Mouse (Mus musculus) C2C12 (cell line): ENCODE data around the gene Mylk3.

ENCODE experiments used
- CEBPB ChIP-seq: IDR thresholded peaks from one replicate; pipeline ENCODE4 v1.6.1; 2011; ENCODE audit warnings: low read depth, mild to moderate bottlenecking, control low read depth, moderate library complexity
- CTCF ChIP-seq: IDR thresholded peaks from one replicate; pipeline ENCODE4 v1.5.1; 2011; ENCODE audit not compliant: control insufficient read depth, insufficient read depth, insufficient read length
- FOSL1 ChIP-seq: IDR thresholded peaks from one replicate; pipeline ENCODE4 v1.8.0; 2011; ENCODE audit warnings: mild to moderate bottlenecking, low read length; ENCODE audit not compliant: poor library complexity, insufficient read depth, severe bottlenecking
- MAX ChIP-seq: IDR thresholded peaks from one replicate; pipeline ENCODE4 v1.6.1; 2011; ENCODE audit warnings: mild to moderate bottlenecking, control low read depth
- MYOG ChIP-seq: IDR thresholded peaks from one replicate; pipeline ENCODE4 v1.6.1; 2011; ENCODE audit not compliant: control insufficient read depth, insufficient read length; ENCODE audit errors: extremely low read depth

- TF ChIP-seq CTCF = no peak
- no peak for TF ChIP-seq FOSL1
- no peak for TF ChIP-seq MYOG
- TF ChIP-seq MAX = no peak
- TF ChIP-seq CEBPB = no peak
Measured at GRCm38 (mm10) chr8:85353287-85353686, 32.9 kb downstream of the Mylk3 start.
